Mouse (Mus musculus): ENCODE results near the gene Sp1. TPM values are rescaled to one million over a fixed set of nuclear protein-coding genes. Genes with fewer than 3 reads are reported as not detected.

Gene Sp1
- polyA plus RNA-seq, 1 experiment from 2014 or later = 9.6 TPM

- Histone ChIP-seq H3K4me1 (peaks cover 10% of the 10 kb centered on the region), H3K9ac (peak overlapping the region; percentile 42; the same call in 1 of the 2 replicates), H3K4me3 (replicated peaks) (peak overlapping the region; percentile 60), H3K9me3 (no peaks in the 10 kb centered on the region), H3K4me2 (peak overlapping the region; percentile 96), H3K36me3 (no peaks in the 10 kb centered on the region), H3K27ac (peak overlapping the region; percentile 65; the same call in 1 of the 2 replicates), H3K27me3 (replicated peaks) (no peaks in the 10 kb centered on the region)
- ATAC-seq (ENCODE audit: insufficient read depth, low FRiP score, low read depth) = peak; percentile 71
- 0% methylated on average over 7 of the region's 7 CpGs for WGBS
These were observed 28.8 kb upstream of the Sp1 start for GRCm38 (mm10) chr15:102377163-102377543.

- WGBS = 9% methylated on average over 10 of the region's 10 CpGs
- H3K9me3 ChIP-seq = no peaks in the 10 kb centered on the region
- H3K36me3 ChIP-seq = no peaks in the 10 kb centered on the region
- no peak for ATAC-seq (ENCODE audit: insufficient read depth, low FRiP score, low read depth)
- H3K27me3 ChIP-seq (replicated peaks) = no peaks in the 10 kb centered on the region
- H3K9ac ChIP-seq = no peak overlapping the region
- H3K4me3 ChIP-seq (replicated peaks) = 0 out of 2 replicates have a peak overlapping the region, but pooled peaks have one; percentile 60
- H3K27ac ChIP-seq = peak overlapping the region; percentile 65
- peaks cover 10% of the 10 kb centered on the region for H3K4me1 ChIP-seq
- H3K4me2 ChIP-seq = peak overlapping the region; percentile 96
These were observed 28.1 kb upstream of the Sp1 start for GRCm38 (mm10) chr15:102377810-102378262.

- no peak overlapping the region for H3K9ac ChIP-seq
- no peaks in the 10 kb centered on the region for H3K27me3 ChIP-seq (replicated peaks)
- H3K4me2 ChIP-seq = no peak overlapping the region
- no peaks in the 10 kb centered on the region for H3K9me3 ChIP-seq
- 2% methylated on average over 7 of the region's 7 CpGs for WGBS
- H3K4me1 ChIP-seq = peaks cover 10% of the 10 kb centered on the region
- H3K36me3 ChIP-seq = no peaks in the 10 kb centered on the region
- no peak overlapping the region for H3K4me3 ChIP-seq (replicated peaks)
- no peak overlapping the region for H3K27ac ChIP-seq
- ATAC-seq (ENCODE audit: insufficient read depth, low FRiP score, low read depth) = peak; percentile 53; the same call in 1 of the 2 replicates
These were observed 24.4 kb upstream of the Sp1 start for GRCm38 (mm10) chr15:102381575-102381974.

DNA sequence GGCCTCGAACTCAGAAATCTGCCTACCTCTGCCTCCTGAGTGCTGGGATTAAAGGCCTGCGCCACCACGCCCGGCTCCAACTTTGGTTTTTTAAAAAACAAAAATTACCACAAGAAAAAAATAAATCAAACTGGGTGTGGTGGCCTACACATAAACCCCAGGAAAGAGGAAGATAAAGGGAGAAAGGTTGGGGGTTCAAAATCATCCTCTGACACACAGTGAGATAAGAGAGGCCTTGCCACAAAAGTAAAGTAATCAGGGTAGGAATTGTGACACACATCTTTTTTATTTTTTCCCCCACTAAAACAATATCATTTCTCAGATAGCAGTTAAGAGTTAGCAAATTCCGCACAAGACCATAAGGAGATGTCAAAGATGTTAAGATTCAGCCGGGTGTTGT lies 22.3 kb upstream of the Sp1 start:
- WGBS = 81% methylated on average over 6 of the region's 6 CpGs
- Histone ChIP-seq H3K9ac (no peak overlapping the region), H3K27me3 (replicated peaks) (no peaks in the 10 kb centered on the region), H3K4me1 (no peaks in the 10 kb centered on the region), H3K36me3 (no peaks in the 10 kb centered on the region), H3K9me3 (no peaks in the 10 kb centered on the region), H3K4me2 (no peak overlapping the region), H3K27ac (no peak overlapping the region), H3K4me3 (replicated peaks) (no peak overlapping the region)
- ATAC-seq (ENCODE audit: insufficient read depth, low FRiP score, low read depth) = no peak

- no peak for ATAC-seq (ENCODE audit: insufficient read depth, low FRiP score, low read depth)
- H3K9me3 ChIP-seq = no peaks in the 10 kb centered on the region
- no peak overlapping the region for H3K4me3 ChIP-seq (replicated peaks)
- no peaks in the 10 kb centered on the region for H3K4me1 ChIP-seq
- no peak overlapping the region for H3K9ac ChIP-seq
- H3K36me3 ChIP-seq = no peaks in the 10 kb centered on the region
- WGBS = 48% methylated on average over 9 of the region's 9 CpGs
- H3K27ac ChIP-seq = no peak overlapping the region
- no peak overlapping the region for H3K4me2 ChIP-seq
- no peaks in the 10 kb centered on the region for H3K27me3 ChIP-seq (replicated peaks)
These were observed 19.3 kb upstream of the Sp1 start for GRCm38 (mm10) chr15:102386640-102387039.

DNA sequence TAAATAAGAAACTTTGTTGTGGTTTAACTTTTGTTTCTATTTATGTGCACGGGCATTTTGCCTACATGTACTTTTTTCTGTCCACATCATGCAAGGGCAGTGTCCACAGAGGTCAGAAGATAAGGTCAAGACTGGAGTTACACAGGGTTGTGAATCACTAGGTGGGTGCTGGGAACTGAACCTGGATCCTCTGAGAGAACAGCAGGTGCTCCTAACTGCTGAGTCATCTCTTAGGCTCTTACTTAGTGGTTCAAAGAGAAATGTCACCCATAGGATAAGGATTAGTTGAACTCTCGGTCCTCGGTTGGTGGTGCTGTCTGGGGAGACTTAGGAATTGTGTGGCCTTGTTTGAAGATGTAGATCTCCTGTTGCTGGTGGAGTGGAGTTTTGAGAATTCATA lies 17.0 kb upstream of the Sp1 start:
- Histone ChIP-seq H3K9me3 (no peaks in the 10 kb centered on the region), H3K27ac (no peak overlapping the region), H3K27me3 (replicated peaks) (no peaks in the 10 kb centered on the region), H3K4me1 (peaks cover 1% of the 10 kb centered on the region; the same call in 1 of the 2 replicates), H3K36me3 (no peaks in the 10 kb centered on the region), H3K4me2 (no peak overlapping the region), H3K4me3 (replicated peaks) (no peak overlapping the region), H3K9ac (no peak overlapping the region)
- WGBS = 78% methylated on average over 3 of the region's 3 CpGs
- no peak for ATAC-seq (ENCODE audit: insufficient read depth, low FRiP score, low read depth)

GRCm38 (mm10) chr15:102392520-102392919 lies 13.4 kb upstream of the Sp1 start:
- no peak overlapping the region for H3K4me2 ChIP-seq
- no peaks in the 10 kb centered on the region for H3K27me3 ChIP-seq (replicated peaks)
- H3K36me3 ChIP-seq = no peaks in the 10 kb centered on the region
- no peak overlapping the region for H3K9ac ChIP-seq
- peak overlapping the region; percentile 7; the same call in 1 of the 2 replicates for H3K27ac ChIP-seq
- H3K4me1 ChIP-seq = peaks cover 8% of the 10 kb centered on the region; the same call in 1 of the 2 replicates
- WGBS = 40% methylated on average over 2 of the region's 2 CpGs
- H3K9me3 ChIP-seq = no peaks in the 10 kb centered on the region
- no peak overlapping the region for H3K4me3 ChIP-seq (replicated peaks)
- ATAC-seq (ENCODE audit: insufficient read depth, low FRiP score, low read depth) = no peak

DNA sequence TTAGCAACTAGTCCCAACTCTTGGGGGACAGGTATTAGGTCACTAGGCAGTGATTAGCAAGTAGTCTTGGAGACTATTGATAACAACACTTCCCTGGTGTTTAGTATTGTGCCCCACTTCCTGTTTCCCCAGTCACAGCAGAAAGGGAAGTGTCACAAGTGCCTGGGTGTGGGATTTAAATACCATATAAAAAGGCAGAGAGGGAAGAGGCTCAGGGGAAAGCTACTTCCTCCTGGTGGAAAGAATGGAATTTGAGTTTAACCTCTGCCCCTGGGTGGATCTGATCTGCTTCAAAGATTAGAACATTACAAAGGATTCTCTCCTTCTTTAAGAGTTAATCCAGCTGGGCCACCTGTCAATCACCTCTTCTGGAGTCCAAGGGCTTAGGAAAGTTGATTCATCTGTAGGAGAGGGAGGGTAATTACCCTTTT lies 12.3 kb upstream of the Sp1 start:
- Histone ChIP-seq H3K4me1 (peaks cover 8% of the 10 kb centered on the region; the same call in 1 of the 2 replicates), H3K4me3 (replicated peaks) (no peak overlapping the region), H3K9ac (no peak overlapping the region), H3K27me3 (replicated peaks) (no peaks in the 10 kb centered on the region), H3K36me3 (no peaks in the 10 kb centered on the region), H3K27ac (peak overlapping the region; percentile 80), H3K9me3 (no peaks in the 10 kb centered on the region), H3K4me2 (no peak overlapping the region)
- ATAC-seq (ENCODE audit: insufficient read depth, low FRiP score, low read depth) = 0 out of 2 replicates have a peak, but pooled peaks have one; percentile 12

DNA sequence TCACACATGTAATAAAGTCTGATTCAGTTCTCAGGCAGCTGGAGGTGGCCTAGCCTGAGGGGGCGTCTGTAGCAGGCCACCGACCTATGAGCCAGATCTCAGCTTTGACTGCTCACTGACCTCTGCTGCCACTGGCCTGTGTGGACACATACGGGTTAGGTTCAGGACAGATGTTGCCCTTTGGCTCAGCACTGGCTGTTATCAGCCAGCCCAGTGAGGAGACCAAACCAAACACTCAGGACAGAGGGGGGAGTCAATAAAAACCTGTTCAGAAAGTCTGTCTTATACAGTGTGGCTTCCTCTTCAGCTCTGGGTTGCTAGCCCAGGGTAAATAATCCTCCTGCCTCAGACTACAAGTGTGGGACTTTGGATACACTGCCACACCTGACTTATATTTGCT lies 10.9 kb upstream of the Sp1 start:
- ATAC-seq (ENCODE audit: insufficient read depth, low FRiP score, low read depth) = peak; percentile 76
- WGBS = 19% methylated on average over 3 of the region's 3 CpGs
- Histone ChIP-seq H3K36me3 (no peaks in the 10 kb centered on the region), H3K9me3 (no peaks in the 10 kb centered on the region), H3K4me1 (peaks cover 14% of the 10 kb centered on the region; the same call in 1 of the 2 replicates), H3K27me3 (replicated peaks) (no peaks in the 10 kb centered on the region), H3K4me2 (no peak overlapping the region), H3K27ac (peak overlapping the region; percentile 71), H3K4me3 (replicated peaks) (no peak overlapping the region), H3K9ac (no peak overlapping the region)

DNA sequence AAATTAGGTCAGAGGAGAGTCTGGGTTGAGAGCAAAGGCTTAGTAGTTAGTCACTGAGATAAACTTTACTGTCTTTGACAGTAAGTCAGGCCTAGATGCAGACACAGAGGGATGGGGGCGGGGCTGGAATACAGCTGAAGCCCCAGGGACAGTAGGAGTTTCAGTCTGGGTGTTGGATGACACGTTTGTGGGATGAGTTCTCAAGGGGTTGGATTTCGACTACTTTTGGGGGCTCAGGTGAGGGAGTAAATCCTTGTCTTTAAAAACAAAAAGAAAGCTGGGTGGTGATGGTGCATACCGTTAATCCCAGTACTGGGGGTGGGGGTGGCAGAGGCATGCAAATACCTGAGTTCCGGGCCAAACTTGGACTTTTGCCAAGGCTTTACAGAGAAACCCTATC lies 7.3 kb upstream of the Sp1 start:
- Histone ChIP-seq H3K9ac (no peak overlapping the region), H3K36me3 (no peaks in the 10 kb centered on the region), H3K4me2 (peak overlapping the region; percentile 65), H3K9me3 (no peaks in the 10 kb centered on the region), H3K27ac (peak overlapping the region; percentile 96), H3K4me1 (peaks cover 14% of the 10 kb centered on the region; the same call in 1 of the 2 replicates), H3K27me3 (replicated peaks) (no peaks in the 10 kb centered on the region), H3K4me3 (replicated peaks) (peak overlapping the region; percentile 46; the same call in 1 of the 2 replicates)
- no peak for ATAC-seq (ENCODE audit: insufficient read depth, low FRiP score, low read depth)
- 43% methylated on average over 5 of the region's 5 CpGs for WGBS

DNA sequence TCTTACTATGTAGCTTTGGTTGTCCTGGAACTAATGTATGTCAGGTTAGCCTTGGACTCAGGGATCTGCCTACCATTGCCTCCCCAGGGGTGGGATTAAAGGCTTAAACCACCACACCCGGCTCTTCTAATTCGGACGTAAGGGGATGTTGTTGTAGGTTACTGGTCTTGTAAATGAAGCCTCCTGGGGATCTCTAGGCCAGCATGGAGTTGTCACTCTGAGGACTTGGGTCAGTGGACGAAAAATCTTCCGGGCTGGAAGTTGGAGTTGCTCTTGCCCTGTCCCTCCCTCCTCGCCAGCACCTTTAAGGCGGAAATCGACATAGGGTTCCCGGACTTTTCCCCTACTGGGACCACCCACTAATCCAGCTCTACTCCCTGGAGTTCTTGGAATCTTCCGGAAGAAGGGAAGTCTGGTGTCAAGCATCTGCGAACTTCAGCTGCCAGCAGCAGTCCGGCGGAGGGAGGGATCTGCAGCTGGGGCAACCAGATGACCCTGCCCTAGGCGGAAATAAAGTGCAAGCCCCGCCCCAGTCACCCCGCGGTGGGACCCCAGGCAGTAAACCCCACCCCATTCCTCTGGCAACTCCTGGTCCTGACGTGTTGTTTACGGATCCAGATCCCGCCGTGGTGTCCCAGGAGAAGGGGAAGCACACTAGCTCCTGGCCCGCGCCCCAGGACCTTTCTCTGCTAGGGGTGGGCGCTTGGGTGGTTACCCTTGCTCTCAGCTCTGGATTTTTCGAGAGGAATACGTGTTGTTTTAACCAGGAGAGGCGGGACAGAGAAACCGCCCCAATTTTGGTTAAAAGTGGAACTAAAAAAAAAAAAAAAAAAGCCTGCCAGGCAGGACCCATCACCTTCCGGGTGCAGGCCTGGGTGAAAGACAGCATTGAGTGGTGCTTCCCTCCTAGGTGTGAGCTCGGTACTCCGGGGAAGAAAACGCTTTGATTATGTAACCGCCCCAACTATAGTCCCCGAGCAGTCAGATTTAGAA lies 6.4 kb upstream of the Sp1 start:
- WGBS = 2% methylated on average over 34 of the region's 34 CpGs
- Histone ChIP-seq H3K4me2 (peak overlapping the region; percentile 65), H3K27ac (peak overlapping the region; percentile 96), H3K4me3 (replicated peaks) (peak overlapping the region; percentile 46), H3K9me3 (no peaks in the 10 kb centered on the region), H3K36me3 (no peaks in the 10 kb centered on the region), H3K27me3 (replicated peaks) (no peaks in the 10 kb centered on the region), H3K9ac (peak overlapping the region; percentile 22; the same call in 1 of the 2 replicates), H3K4me1 (peaks cover 10% of the 10 kb centered on the region; the same call in 1 of the 2 replicates)
- peak; percentile 83 for ATAC-seq (ENCODE audit: insufficient read depth, low FRiP score, low read depth)

Data from stomach, embryonic 15.5 days (tissue).